Comparison of ENCODE assay signal across 8 mouse cellular contexts in the genomic region with DNA sequence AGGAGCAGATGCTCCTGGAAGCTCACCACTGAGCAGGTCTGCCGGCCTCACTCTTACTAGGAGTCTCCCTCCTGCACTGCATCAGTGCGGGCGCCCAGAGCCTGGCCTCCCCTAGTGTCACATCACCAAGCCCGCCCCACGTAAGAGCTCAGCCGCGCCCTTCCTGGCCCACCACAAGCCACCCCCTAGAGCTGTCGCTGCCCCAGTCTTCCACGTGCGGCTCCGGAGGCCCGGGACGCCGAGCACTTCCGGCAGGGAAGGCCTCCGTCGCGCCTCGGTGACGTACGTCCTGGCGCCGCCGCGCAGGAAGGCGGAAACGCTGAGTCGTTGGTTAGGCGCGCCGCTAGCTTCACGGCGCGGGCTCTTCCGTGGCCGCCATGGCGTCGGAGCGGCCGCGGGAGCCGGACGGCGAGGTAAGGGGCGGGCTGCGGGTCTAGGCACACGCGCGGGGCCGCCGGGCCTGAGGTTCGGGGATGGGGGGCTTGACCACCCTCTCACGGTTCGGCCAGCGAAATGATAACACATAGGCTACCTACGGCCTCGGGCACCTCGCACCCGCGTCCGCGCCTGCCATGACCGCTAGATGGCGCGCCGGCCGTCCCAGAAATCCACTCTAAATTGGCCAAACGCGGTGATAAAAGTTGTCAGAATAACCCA. TPM values are rescaled to one million over a fixed set of nuclear protein-coding genes. Genes with fewer than 3 reads are reported as not detected.
DNase-seq lines count a peak whose midpoint lies in the region; ATAC-seq lines count a peak whose summit lies in the region.

A gene (plus strand): TSS at position 290 of the 657 bp plus-strand sequence.

- no peaks in the 10 kb centered on the region; the same call in 1 of the 2 replicates for H3K4me1 ChIP-seq in brown adipose tissue, adult 24 weeks (ENCODE audit: control insufficient read depth, insufficient read depth, insufficient read length, low read length)
- peaks cover 5 to 38% of the 10 kb centered on the region in 2 experiments; a peak in 3 of 4 replicates for H3K4me1 ChIP-seq in heart, embryonic 14.5 days (ENCODE audit: control insufficient read depth in 2 of 2, insufficient read depth in 2 of 2, low read length in 2 of 2)
- peaks cover 53% of the 10 kb centered on the region for H3K4me1 ChIP-seq in liver, embryonic 13.5 days (replicated peaks)
- peaks cover 25% of the 10 kb centered on the region for H3K4me1 ChIP-seq in stomach, embryonic 16.5 days (ENCODE audit: control insufficient read depth, insufficient read depth, low read length)

- peak within 1 kb of the TSS; percentile 84 for H3K9ac ChIP-seq in heart, embryonic 14.5 days (ENCODE audit: low read length)
- H3K9ac ChIP-seq in liver, embryonic 13.5 days = peak within 1 kb of the TSS; percentile 85
- peak within 1 kb of the TSS; percentile 87 for H3K9ac ChIP-seq in stomach, embryonic 16.5 days (ENCODE audit: low read length)

- no peaks in the 10 kb centered on the region for H3K9me3 ChIP-seq in heart, embryonic 14.5 days (ENCODE audit: control insufficient read depth, low read length)
- no peaks in the 10 kb centered on the region for H3K9me3 ChIP-seq in liver, embryonic 13.5 days (replicated peaks)
- H3K9me3 ChIP-seq in stomach, embryonic 16.5 days (replicated peaks; ENCODE audit: control insufficient read depth, low read length) = no peaks in the 10 kb centered on the region

- H3K27me3 ChIP-seq in heart, embryonic 14.5 days (ENCODE audit: control insufficient read depth, insufficient read depth, low read length) = no peaks in the 10 kb centered on the region
- H3K27me3 ChIP-seq in liver, embryonic 13.5 days = no peaks in the 10 kb centered on the region
- H3K27me3 ChIP-seq in stomach, embryonic 16.5 days (ENCODE audit: control insufficient read depth, insufficient read depth, low read length) = no peaks in the 10 kb centered on the region

- H3K27ac ChIP-seq in brown adipose tissue, adult 24 weeks (replicated peaks; ENCODE audit: low read depth, low read length) = peak within 1 kb of the TSS; percentile 86
- peak within 1 kb of the TSS; percentile 84 to 88 for H3K27ac ChIP-seq in heart, embryonic 14.5 days (replicated peaks in 1 of 2; ENCODE audit: control insufficient read depth in 1 of 2, insufficient read depth in 1 of 2, low read depth in 2 of 2, low read length in 2 of 2)
- peak within 1 kb of the TSS; percentile 86 for H3K27ac ChIP-seq in liver, embryonic 13.5 days
- peak within 1 kb of the TSS; percentile 87 for H3K27ac ChIP-seq in stomach, embryonic 16.5 days (ENCODE audit: low read length)

- H3K4me3 ChIP-seq in brown adipose tissue, adult 24 weeks (ENCODE audit: insufficient read depth, low read depth, low read length) = peak within 1 kb of the TSS; percentile 96
- H3K4me3 ChIP-seq in heart, embryonic 14.5 days (ENCODE audit: control insufficient read depth in 1 of 2, insufficient read depth in 1 of 2, low read depth in 1 of 2, low read length in 2 of 2) = peak within 1 kb of the TSS; percentile 76 to 90
- H3K4me3 ChIP-seq in liver, embryonic 13.5 days (replicated peaks) = peak within 1 kb of the TSS; percentile 78
- peak within 1 kb of the TSS; percentile 82 for H3K4me3 ChIP-seq in stomach, embryonic 16.5 days (replicated peaks; ENCODE audit: low read length)

- DNase-seq in CD4-positive, CD25-positive, alpha-beta regulatory T cell, adult 2 months (ENCODE audit: low read depth, low spot score) = peak; percentile 97
- DNase-seq in fibroblast of lung, adult 2 months (ENCODE audit: low read depth) = peak; percentile 75
- peak; percentile 95 for DNase-seq in kidney, postnatal 14 days
- peak; percentile 90 for DNase-seq in liver, embryonic 13.5 days
- DNase-seq in neural tube, embryonic 10.5 days (ENCODE audit: extremely low spot score, low spot score) = peak; percentile 94

- peak; percentile 88 for ATAC-seq in heart, embryonic 14.5 days (ENCODE audit: insufficient number of reproducible peaks, insufficient read depth, low FRiP score, low read depth)
- peak; percentile 87 for ATAC-seq in liver, embryonic 13.5 days (ENCODE audit: low read depth)
- ATAC-seq in stomach, embryonic 16.5 days (ENCODE audit: insufficient read depth, low FRiP score) = peak; percentile 95

- WGBS in heart, embryonic 14.5 days = 1% methylated on average over 69 of the region's 69 CpGs
- under 1% methylated on average over 69 of the region's 69 CpGs for WGBS in liver, embryonic 13.5 days (ENCODE audit: insufficient replicate concordance)
- under 1% methylated on average over 69 of the region's 69 CpGs for WGBS in stomach, embryonic 16.5 days

- H3K36me3 ChIP-seq in heart, embryonic 14.5 days (ENCODE audit: control insufficient read depth, insufficient read depth, low read length) = peaks cover 53% of the 10 kb centered on the region
- peaks cover 65% of the 10 kb centered on the region for H3K36me3 ChIP-seq in liver, embryonic 13.5 days
- peaks cover 9% of the 10 kb centered on the region for H3K36me3 ChIP-seq in stomach, embryonic 16.5 days (ENCODE audit: control insufficient read depth, insufficient read depth, low read length)

- peak within 1 kb of the TSS; percentile 86 for H3K4me2 ChIP-seq in heart, embryonic 14.5 days (ENCODE audit: low read length)
- peak within 1 kb of the TSS; percentile 81 for H3K4me2 ChIP-seq in liver, embryonic 13.5 days
- peak within 1 kb of the TSS; percentile 90 for H3K4me2 ChIP-seq in stomach, embryonic 16.5 days (ENCODE audit: low read depth, low read length)

RNA-seq across cellular contexts. Expression of the gene that starts here (rescaled TPM):
- polyA plus RNA-seq in brown adipose tissue, adult 24 weeks (2012; ENCODE audit: insufficient read depth, insufficient read length, missing spikeins) = 8.0 and 8.2 TPM in 2 replicates
- polyA plus RNA-seq in heart, embryonic 14.5 days (2014; fragmentation: Nextera tagmentation; extraction: Ambion mirVana) = 26.0 and 27.7 TPM in 2 replicates
- 21.0 and 22.2 TPM in 2 replicates for polyA plus RNA-seq in liver, embryonic 13.5 days (2015; fragmentation: Nextera tagmentation; extraction: Ambion mirVana)
- polyA plus RNA-seq in stomach, embryonic 16.5 days (2015; fragmentation: Nextera tagmentation; extraction: Ambion mirVana) = 22.6 and 24.4 TPM in 2 replicates

Comparison
In these comparisons a context has a peak if more than half of its experiments do, and no peak if none do; other contexts are left out.
1. Peak in every context shown above with its lines: DNase-seq, ATAC-seq, H3K4me3 ChIP-seq and H3K27ac ChIP-seq.